Mouse (Mus musculus) limb, embryonic 15.5 days (tissue): ENCODE measurements around the gene Gmeb2. TPM values are rescaled to one million over a fixed set of nuclear protein-coding genes. Genes with fewer than 3 reads are reported as not detected.
"Not testable (repeated sequence)": the region's sequence is repeated elsewhere in the genome, so short reads cannot be mapped to it uniquely, and the experiment has no call there.

Experiments
- ATAC-seq: fragments of 200-750 bp; cut with Nextera tagmentation; 2 replicates; pipeline ENCODE4 v1.8.0; 2017; ENCODE audit warnings: low read depth, moderate TSS enrichment; ENCODE audit not compliant: insufficient number of reproducible peaks, low FRiP score, low TSS enrichment
- H3K27ac ChIP-seq: fragments of 300-500 bp; sonication (generic); 2 replicates; pipeline ENCODE4 v1.5.1; 2015; ENCODE audit warnings: moderate library complexity, mild to moderate bottlenecking, inconsistent platforms
- H3K27me3 ChIP-seq: fragments of 300-500 bp; sonication (generic); 2 replicates; pipeline ENCODE4 v1.6.1; 2015; ENCODE audit warnings: inconsistent platforms
- H3K36me3 ChIP-seq: fragments of 300-500 bp; sonication (generic); 2 replicates; pipeline ENCODE4 v1.6.1; 2015; ENCODE audit warnings: inconsistent platforms
- H3K4me1 ChIP-seq: fragments of 300-500 bp; sonication (generic); 2 replicates; pipeline ENCODE4 v1.6.1; 2015; ENCODE audit warnings: inconsistent platforms
- H3K4me2 ChIP-seq: fragments of 300-500 bp; sonication (generic); 2 replicates; pipeline ENCODE4 v1.6.1; 2015; ENCODE audit warnings: mild to moderate bottlenecking, inconsistent platforms
- H3K4me3 ChIP-seq: fragments of 300-500 bp; sonication (generic); 2 replicates; pipeline ENCODE4 v1.5.1; 2015; ENCODE audit warnings: mild to moderate bottlenecking, inconsistent platforms
- H3K9ac ChIP-seq: fragments of 300-500 bp; sonication (generic); 2 replicates; pipeline ENCODE4 v1.6.1; 2015; ENCODE audit warnings: inconsistent platforms
- H3K9me3 ChIP-seq: fragments of 300-500 bp; sonication (generic); 2 replicates; pipeline ENCODE4 v1.6.1; 2016; ENCODE audit warnings: inconsistent platforms
- WGBS: fragments of 180-500 bp; shearing (Covaris S2); methylation state at CpG from one replicate; pipeline ENCODE4 v1.1.7; 2015; 5-methylcytosine and 5-hydroxymethylcytosine counted together
- polyA plus RNA-seq: library from polyadenylated mRNA; unstranded; fragments of >200 nt; fragmentation: Nextera tagmentation; extraction: Ambion mirVana; gene quantifications from 2 replicates; pipeline ENCODE4 v1.2.1, GENCODE M21; 2015

Gmeb2 gene
- 14.1 and 15.1 TPM in 2 replicates for polyA plus RNA-seq

DNA sequence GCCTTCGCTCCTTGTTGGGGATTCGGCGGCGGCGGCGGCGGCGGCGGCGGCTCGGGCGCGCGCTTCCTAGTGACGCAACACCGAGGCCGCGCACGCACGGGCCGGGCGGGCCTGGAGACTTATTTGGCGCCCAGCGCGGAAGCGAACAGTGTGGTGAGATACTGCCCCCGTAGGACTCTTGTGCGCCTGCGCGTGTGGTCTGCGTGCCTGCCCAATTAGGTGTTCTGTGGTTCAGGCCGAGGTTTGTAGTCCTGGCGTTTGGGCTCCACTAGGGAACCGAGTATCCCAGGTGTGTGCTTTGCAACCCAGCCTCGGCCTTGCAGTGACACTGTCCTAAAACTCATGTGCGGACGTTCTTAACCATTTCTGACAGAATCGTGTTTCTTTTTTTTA is at the start of gene Gmeb2:
TSS of gene Gmeb2 (minus strand) at position 78 of the 393 bp plus-strand sequence.
- H3K27me3 ChIP-seq, H3K9me3 ChIP-seq, H3K36me3 ChIP-seq: not testable (repeated sequence)
- peak; percentile 95 for ATAC-seq
- peak within 1 kb of the TSS; percentile 58 for H3K4me3 ChIP-seq
- peak within 1 kb of the TSS; percentile 52 for H3K4me2 ChIP-seq
- 5% methylated on average over 31 of the region's 38 CpGs for WGBS
- peak within 1 kb of the TSS; percentile 85 for H3K9ac ChIP-seq
- peaks cover 13% of the 10 kb centered on the region for H3K4me1 ChIP-seq
- H3K27ac ChIP-seq, result peak within 1 kb of the TSS; percentile 96

DNA sequence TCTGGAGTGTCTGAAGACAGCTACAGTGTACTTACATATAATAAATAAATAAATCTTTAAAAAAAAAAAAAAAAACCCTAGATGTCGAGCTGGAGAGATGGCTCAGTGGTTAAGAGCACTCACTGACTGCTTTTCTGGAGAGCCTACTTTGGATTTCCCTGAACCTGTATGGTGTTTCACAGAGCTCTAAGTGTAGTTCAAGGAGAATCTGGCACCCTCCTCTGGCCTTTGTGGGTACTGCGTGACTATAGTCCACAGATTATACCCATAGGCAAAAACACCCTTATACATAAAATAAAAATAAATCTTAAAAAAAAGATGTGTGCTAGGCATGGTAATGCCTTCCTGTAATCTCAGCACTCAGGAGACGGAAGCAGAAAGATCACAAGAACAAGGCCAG is 46.2 kb upstream of the Gmeb2 start:
- 60% methylated on average over 3 of the region's 3 CpGs for WGBS
- Histone ChIP-seq H3K4me2 (no peak overlapping the region), H3K9ac (no peak overlapping the region), H3K4me1 (no peaks in the 10 kb centered on the region), H3K27me3 (no peaks in the 10 kb centered on the region), H3K27ac (no peak overlapping the region), H3K36me3 (peaks cover 70% of the 10 kb centered on the region), H3K4me3 (no peak overlapping the region), H3K9me3 (no peaks in the 10 kb centered on the region)
- no peak for ATAC-seq

DNA sequence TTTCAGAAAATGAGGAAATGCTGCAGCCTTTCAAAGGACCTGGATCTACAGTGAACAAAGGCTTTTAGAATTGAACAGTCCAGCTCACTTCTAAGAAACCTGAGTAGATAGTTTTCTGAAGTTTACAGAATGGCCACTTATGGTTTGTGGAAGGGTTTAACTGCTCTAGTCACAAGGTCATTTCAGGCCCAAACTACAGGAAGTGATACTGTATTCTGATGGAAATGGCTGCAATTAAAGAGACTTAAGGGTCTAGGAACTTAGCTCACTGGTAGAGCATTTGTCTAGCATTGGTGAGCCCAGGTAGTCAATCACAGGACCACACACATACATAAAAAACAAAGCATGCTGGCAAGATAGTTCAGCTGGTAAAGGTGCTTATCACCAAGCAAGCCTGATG is 44.7 kb upstream of the Gmeb2 start:
- Histone ChIP-seq H3K4me3 (no peak overlapping the region), H3K36me3 (peaks cover 72% of the 10 kb centered on the region), H3K27me3 (no peaks in the 10 kb centered on the region), H3K9ac (no peak overlapping the region), H3K9me3 (no peaks in the 10 kb centered on the region), H3K4me2 (no peak overlapping the region), H3K4me1 (no peaks in the 10 kb centered on the region), H3K27ac (no peak overlapping the region)
- ATAC-seq, result no peak

DNA sequence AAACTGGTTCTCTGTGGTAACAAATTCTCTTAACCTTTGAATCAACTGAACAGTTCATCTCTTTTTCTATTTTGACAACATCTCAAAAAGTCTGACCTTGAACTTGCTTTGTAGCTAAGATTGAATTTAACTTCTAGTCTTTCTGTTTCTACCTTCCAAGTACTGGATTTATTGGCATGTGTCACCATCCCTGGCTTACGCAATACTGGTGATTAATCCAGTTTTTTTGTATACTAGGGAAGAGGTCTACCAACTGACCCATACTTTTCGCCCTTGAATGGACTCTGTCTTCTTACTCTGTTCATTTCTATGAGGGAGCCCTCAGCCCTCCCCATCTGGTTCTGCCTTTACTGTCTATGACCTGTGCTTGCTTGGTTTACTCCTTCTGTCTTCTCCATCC is 38.3 kb upstream of the Gmeb2 start:
- WGBS, result 93% methylated on average over 2 of the region's 2 CpGs
- no peak overlapping the region for H3K4me3 ChIP-seq
- H3K9me3 ChIP-seq, result no peaks in the 10 kb centered on the region
- H3K27me3 ChIP-seq, result no peaks in the 10 kb centered on the region
- no peak overlapping the region for H3K27ac ChIP-seq
- ATAC-seq, result no peak
- peaks cover 80% of the 10 kb centered on the region for H3K36me3 ChIP-seq
- H3K4me2 ChIP-seq, result no peak overlapping the region
- no peak overlapping the region for H3K9ac ChIP-seq
- H3K4me1 ChIP-seq, result no peaks in the 10 kb centered on the region

DNA sequence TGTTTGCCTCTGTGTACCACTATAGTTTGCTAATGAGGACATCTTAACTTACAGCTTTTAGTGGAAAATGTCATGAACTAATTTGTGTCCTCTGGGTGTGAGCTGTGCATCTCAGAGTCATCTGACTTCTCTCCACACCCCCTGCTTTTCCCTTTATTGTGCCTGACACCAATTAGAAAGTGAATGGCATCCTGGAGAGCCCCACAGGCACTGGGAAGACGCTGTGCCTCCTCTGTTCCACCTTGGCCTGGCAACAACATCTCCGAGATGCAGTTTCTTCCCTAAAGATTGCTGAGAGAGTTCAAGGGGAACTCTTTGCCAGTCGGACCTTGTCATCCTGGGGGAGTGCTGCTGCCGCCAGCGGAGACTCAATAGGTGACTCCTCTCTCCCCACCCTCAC is 34.3 kb upstream of the Gmeb2 start:
- H3K36me3 ChIP-seq, result peaks cover 47% of the 10 kb centered on the region
- no peak overlapping the region for H3K27ac ChIP-seq
- 0 out of 2 replicates have a peak, but pooled peaks cover under 1% of the 10 kb centered on the region for H3K27me3 ChIP-seq
- no peaks in the 10 kb centered on the region for H3K9me3 ChIP-seq
- no peak overlapping the region for H3K4me2 ChIP-seq
- no peak for ATAC-seq
- 81% methylated on average over 5 of the region's 5 CpGs for WGBS
- H3K4me1 ChIP-seq, result peaks cover 10% of the 10 kb centered on the region
- H3K4me3 ChIP-seq, result no peak overlapping the region
- H3K9ac ChIP-seq, result no peak overlapping the region

DNA sequence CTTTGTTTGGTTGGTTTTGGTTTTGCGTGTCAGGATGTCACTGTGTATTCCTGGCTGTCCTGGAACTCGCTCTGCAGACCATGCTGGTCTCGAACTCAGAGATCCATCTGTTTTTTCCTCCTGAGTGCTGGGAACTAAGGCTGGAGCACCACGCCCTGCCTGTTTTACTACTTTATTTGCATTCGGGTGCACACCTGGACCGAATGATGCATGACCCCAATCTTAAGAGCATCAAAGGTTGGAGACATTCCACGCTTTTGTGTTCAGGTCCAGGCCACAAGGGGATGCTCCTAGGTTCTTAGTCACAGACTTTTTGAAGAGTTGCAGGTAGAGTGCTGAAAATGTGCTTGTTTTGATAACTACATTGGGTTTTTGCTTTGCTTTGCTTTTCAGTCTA is 32.3 kb upstream of the Gmeb2 start:
- ATAC-seq, result no peak
- H3K4me3 ChIP-seq, result peak overlapping the region; percentile 59
- WGBS, result 8% methylated on average over 7 of the region's 7 CpGs
- peaks cover 20% of the 10 kb centered on the region for H3K27me3 ChIP-seq
- peaks cover 32% of the 10 kb centered on the region for H3K36me3 ChIP-seq
- peak overlapping the region; percentile 69 for H3K4me2 ChIP-seq
- no peaks in the 10 kb centered on the region for H3K9me3 ChIP-seq
- peak overlapping the region; percentile 46 for H3K9ac ChIP-seq
- H3K4me1 ChIP-seq, result peaks cover 10% of the 10 kb centered on the region
- no peak overlapping the region; the same call in 1 of the 2 replicates for H3K27ac ChIP-seq

DNA sequence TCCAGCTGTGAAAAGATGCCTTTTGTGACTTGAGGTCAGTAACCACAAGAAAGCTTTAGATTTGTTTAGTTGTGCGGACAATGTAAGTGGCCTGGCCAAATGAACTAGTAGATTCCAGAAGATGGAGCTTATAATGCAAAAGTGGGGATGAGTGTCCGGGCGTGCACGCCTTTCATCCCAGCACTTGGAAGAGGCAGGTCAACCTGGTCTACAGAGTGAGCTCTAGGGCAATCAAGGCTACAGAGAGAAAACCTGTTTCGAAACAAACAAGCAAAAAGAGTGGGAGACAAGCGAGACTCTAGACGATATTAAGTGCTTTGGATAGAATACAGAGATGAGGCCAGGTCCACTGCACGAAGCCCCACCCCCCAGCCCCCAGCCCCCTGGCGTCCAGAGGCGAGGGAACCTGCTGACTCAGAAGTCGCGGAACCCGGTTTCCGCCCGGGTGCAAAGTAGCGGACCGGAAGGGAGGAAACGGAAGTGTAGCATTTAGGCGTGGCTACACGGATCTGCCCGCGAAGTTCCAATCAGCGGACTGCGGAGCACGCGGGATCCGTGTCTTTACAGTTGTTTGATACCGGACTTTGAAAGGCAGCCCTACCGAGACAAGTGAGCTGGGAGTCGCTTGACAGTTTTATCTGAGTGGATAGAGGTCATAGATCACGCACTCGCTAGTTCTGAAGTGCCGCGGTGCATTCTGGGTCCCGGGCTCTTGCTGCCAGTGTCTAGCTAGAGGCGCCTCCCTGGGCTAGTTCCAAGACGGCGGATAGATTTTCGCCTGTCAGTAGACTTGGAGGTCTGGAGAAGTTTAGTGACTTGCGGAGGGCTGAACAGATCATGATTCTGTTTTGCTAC is 31.6 kb upstream of the Gmeb2 start, which contains the start of gene Rtel1:
TSS of gene Rtel1 (plus strand) at position 492 of the 855 bp plus-strand sequence.
- no peaks in the 10 kb centered on the region for H3K9me3 ChIP-seq
- H3K27ac ChIP-seq, result peak within 1 kb of the TSS; percentile 54
- peaks cover 10% of the 10 kb centered on the region for H3K4me1 ChIP-seq
- peaks cover 26% of the 10 kb centered on the region for H3K27me3 ChIP-seq
- peak within 1 kb of the TSS; percentile 46 for H3K9ac ChIP-seq
- H3K4me3 ChIP-seq, result peak within 1 kb of the TSS; percentile 59
- WGBS, result 7% methylated on average over 40 of the region's 40 CpGs
- peak within 1 kb of the TSS; percentile 69 for H3K4me2 ChIP-seq
- 0 out of 2 replicates have a peak, but pooled peaks have one; percentile 63 for ATAC-seq
- peaks cover 26% of the 10 kb centered on the region for H3K36me3 ChIP-seq

DNA sequence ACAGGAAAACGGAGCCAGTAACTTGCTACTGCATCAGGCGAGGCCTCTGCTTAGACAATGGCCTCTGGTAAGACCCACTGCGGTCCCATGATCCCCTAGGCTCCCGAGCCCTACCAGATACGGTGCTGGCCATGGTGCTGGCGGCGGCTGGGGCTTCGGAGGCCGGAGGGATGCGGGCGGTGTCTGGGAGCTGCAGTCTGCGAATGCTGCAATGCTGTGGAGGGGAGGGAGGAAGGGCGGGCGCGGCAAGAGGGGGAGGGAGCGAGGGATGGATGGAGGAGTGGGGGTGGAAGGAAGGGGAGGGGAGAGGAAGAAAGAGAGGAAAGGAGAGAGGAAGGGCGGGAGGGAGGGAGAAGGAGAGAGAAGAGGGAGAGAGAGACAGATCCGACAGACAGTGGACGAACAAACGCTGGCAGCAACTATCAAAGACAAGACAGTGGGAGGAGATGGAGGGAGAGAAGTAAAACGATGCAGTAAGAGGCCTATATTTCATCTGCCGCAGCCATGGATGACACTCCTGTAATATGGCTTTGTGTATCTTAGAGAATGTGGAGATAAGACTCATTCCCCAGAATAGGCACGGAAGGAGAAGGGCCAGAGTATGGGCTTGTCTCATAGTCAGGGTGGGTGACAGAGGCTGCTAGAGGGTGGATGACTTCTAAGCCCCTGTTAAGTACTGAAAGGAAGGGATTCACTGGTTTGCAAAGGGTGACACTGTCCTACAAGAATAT is 26.4 kb upstream of the Gmeb2 start, which contains the start of gene Stmn3:
TSS of gene Stmn3 (minus strand) at position 421 of the 731 bp plus-strand sequence.
- no peak for ATAC-seq
- Histone ChIP-seq H3K4me1 (peaks cover 8% of the 10 kb centered on the region), H3K27me3 (peaks cover 59% of the 10 kb centered on the region), H3K4me3 (peak within 1 kb of the TSS; percentile 14; the same call in 1 of the 2 replicates), H3K9me3 (no peaks in the 10 kb centered on the region), H3K36me3 (no peaks in the 10 kb centered on the region), H3K9ac (no peak within 1 kb of the TSS), H3K4me2 (0 out of 2 replicates have a peak within 1 kb of the TSS, but pooled peaks have one; percentile 10), H3K27ac (no peak within 1 kb of the TSS)
- 4% methylated on average over 19 of the region's 23 CpGs for WGBS

DNA sequence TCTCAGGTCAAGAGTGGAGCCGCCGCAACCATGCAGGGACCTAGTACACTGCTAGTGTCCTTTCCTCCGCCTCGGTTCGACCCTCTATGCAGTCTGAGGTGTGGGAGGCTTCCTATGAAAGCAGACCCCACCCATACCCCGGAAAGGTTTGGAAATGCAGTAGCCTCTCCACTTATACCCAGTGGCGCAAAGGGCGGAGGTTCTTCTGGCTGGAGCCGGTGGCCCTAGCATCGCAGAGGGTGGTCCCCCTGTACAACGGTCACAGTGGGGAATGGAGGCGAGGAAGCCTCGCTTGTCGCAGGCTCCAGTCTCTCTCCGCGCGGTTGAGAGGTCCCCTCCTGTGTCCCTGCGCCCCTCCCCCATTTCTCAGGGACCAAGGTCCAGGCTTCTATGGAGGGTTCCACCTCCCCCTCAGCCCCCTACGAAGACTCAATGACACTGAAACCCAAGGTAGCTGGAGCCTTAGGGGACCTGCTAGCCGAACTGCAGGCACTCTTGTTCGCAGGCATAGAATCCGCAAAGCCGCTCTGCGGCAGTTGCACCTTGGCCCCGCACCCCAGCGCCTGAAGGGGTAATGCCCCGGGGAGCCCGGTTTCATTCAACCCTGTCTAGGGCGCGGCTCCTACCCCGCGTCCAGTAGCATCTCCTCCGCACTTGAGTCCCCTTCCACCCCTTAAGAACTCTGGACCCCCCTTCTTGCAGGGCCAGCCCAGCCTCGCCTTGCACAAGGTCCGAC is 25.7 kb upstream of the Gmeb2 start:
- H3K4me3 ChIP-seq, result peak overlapping the region; percentile 14; the same call in 1 of the 2 replicates
- ATAC-seq, result no peak
- H3K4me1 ChIP-seq, result peaks cover 8% of the 10 kb centered on the region
- 0 out of 2 replicates have a peak overlapping the region, but pooled peaks have one; percentile 10 for H3K4me2 ChIP-seq
- peaks cover 64% of the 10 kb centered on the region for H3K27me3 ChIP-seq
- 3% methylated on average over 35 of the region's 35 CpGs for WGBS
- H3K9ac ChIP-seq, result no peak overlapping the region
- H3K36me3 ChIP-seq, result no peaks in the 10 kb centered on the region
- no peaks in the 10 kb centered on the region for H3K9me3 ChIP-seq
- H3K27ac ChIP-seq, result no peak overlapping the region

DNA sequence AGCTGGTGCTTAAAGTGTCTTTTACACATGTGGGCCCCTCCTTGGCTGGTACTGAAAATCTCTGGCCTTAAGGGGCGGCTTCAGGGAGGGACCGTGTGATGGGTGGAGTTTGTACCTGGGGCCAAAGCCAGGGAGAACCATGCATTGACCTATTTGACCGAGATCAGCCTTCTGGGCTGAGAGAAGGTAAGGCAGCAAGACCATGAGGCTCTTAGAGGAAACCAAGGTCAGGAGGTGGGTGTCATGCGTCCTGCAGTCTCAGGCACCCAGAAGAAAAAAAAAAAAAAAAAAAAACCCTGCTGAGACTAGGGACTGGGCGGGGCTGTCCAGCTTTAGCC is 25.1 kb upstream of the Gmeb2 start:
- no peak for ATAC-seq
- Histone ChIP-seq H3K27ac (no peak overlapping the region), H3K27me3 (peaks cover 69% of the 10 kb centered on the region), H3K9ac (no peak overlapping the region), H3K4me1 (peaks cover 8% of the 10 kb centered on the region), H3K36me3 (no peaks in the 10 kb centered on the region), H3K4me2 (no peak overlapping the region), H3K4me3 (no peak overlapping the region), H3K9me3 (no peaks in the 10 kb centered on the region)
- WGBS, result 8% methylated on average over 5 of the region's 5 CpGs

DNA sequence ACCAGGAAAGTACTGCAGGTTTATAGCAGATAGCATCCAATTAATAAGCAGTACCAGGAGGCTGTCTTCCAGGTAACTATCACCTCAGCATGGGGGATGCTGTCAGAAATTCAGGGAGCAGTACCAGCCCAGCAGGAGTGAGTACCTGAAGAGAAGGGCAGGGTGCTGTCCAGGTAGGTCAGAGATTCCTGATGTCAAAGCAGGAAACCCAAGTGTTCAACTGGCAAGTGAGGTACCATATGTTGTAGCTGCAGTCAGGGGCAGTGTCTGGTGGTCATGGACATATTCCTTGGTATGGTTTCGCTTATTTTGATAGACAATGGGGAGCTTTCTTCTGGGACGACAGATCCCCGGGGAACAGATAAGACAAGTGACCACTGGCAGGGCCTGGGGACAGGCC is 24.6 kb upstream of the Gmeb2 start:
- H3K9me3 ChIP-seq, result no peaks in the 10 kb centered on the region
- whole genome bisulfite sequencing, result 71% methylated on average over 3 of the region's 3 CpGs
- peaks cover 74% of the 10 kb centered on the region for H3K27me3 ChIP-seq
- H3K4me3 ChIP-seq, result no peak overlapping the region
- H3K4me1 ChIP-seq, result peaks cover 8% of the 10 kb centered on the region
- H3K4me2 ChIP-seq, result no peak overlapping the region
- no peak for ATAC-seq
- H3K9ac ChIP-seq, result no peak overlapping the region
- H3K27ac ChIP-seq, result no peak overlapping the region
- H3K36me3 ChIP-seq, result no peaks in the 10 kb centered on the region
